Mouse (Mus musculus): ENCODE measurements around the gene Ric8a.
A peak's percentile ranks its signal among the peaks of the same experiment; 100 is the strongest.
"Not testable (repeated sequence)": the region's sequence is repeated elsewhere in the genome, so short reads cannot be mapped to it uniquely, and the experiment has no call there.

Gene Ric8a

GRCm38 (mm10) chr7:140890636-140891035 lies 33.9 kb downstream of the Ric8a start:
- DNase-seq (ENCODE audit: low spot score) = not testable (repeated sequence)

- DNase-seq (ENCODE audit: low spot score) = no peak
These were observed 37.3 kb downstream of the Ric8a start for GRCm38 (mm10) chr7:140894031-140894430.

- DNase-seq (ENCODE audit: low spot score) = no peak
These were observed 37.9 kb downstream of the Ric8a start for GRCm38 (mm10) chr7:140894611-140895010.

GRCm38 (mm10) chr7:140897863-140898262 lies 41.1 kb downstream of the Ric8a start:
- no peak for DNase-seq (ENCODE audit: low spot score)

DNA sequence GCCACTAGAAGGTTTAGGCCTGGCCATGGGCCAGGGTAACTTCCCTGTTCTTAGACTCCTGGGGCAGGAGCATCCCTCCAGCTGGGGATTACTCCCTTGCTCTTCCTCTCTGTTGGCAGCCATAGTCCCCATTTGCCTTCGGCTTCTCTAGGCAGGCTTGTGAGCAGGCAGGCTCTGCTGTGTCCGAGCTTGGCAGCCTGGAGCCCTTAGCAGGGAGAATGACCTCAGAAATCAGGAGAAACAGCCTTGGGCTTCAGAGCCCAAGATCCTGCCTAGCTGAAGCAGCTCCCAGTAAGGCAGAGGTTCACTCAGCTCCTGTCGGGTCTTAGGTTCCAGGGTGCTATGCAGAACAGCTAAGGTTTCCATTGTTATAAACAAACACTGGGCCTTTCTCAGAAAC lies 42.4 kb downstream of the Ric8a start:
- DNase-seq (ENCODE audit: low spot score) = no peak

DNA sequence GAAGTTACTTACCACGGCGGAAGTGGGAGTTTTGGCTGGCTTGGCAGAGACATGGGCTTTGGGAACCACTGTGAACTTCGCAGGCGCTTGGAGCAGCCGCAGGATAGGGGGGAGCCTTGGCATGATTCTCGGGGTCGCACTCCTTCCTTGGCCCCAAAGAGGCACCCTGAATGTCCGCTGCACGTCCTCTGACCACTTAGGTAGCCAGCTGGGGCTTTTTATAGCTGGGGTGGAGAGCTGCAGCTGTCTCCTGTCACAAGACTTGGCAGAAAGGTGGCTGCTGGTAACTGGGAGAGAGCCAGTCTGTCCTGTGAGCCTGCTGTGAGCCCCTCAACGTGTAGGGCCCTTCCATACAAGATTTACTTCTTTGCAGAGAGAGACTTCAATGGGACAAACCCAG lies 43.5 kb downstream of the Ric8a start, which contains the start of gene Cox8b:
Cox8b (minus strand) TSS at position 227 of the 400 bp plus-strand sequence.
- DNase-seq (ENCODE audit: low spot score) = no peak

GRCm38 (mm10) chr7:140902036-140902875 lies 45.5 kb downstream of the Ric8a start:
- no peak for DNase-seq (ENCODE audit: low spot score)

GRCm38 (mm10) chr7:140903212-140903611 lies 46.5 kb downstream of the Ric8a start:
- peak; percentile 81 for DNase-seq (ENCODE audit: low spot score)

- DNase-seq (ENCODE audit: low spot score) = no peak
These were observed 48.9 kb downstream of the Ric8a start for GRCm38 (mm10) chr7:140905642-140906081.

DNA sequence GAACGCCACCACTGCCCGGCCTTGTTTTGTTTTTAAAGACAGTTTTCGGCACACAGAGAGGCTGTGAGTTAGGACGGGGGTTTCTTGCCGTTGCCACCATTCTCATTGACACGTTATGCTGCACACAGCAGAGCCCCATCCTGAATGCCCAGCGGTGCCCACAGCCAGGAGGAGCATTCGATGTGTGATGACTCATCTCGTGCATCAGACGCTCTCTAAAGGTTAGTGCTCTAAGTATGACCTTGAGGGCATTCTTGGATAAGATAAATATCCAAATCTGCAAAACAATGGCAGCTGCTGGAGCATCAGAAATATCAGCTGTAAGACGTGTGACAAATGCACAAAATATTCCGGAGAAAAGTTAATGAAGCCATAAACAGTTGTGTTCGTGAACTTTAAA lies 50.4 kb downstream of the Ric8a start:
- DNase-seq (ENCODE audit: low spot score) = no peak

GRCm38 (mm10) chr7:140907697-140908096 lies 50.9 kb downstream of the Ric8a start:
- DNase-seq (ENCODE audit: low spot score) = no peak

DNA sequence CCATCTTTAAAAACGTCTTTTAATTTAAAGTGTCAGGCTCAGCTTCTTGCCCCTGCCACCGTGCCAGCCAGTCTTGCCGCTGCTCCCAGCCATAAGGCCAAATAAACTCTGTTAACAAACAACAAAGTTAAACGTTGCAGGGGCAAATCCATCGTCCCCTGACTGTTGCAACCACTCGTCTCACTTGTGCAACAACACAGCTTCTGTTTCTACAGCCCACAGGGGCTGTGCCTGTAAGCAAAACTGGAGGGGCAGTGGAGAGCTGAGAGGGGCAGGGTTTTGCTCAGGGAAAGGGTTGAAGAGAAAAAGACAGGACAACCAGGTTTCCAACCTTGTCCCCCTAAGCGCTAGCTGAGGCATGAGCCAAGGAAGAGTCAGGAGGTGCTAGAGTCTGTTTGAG lies 51.4 kb downstream of the Ric8a start:
- DNase-seq (ENCODE audit: low spot score) = no peak

DNA sequence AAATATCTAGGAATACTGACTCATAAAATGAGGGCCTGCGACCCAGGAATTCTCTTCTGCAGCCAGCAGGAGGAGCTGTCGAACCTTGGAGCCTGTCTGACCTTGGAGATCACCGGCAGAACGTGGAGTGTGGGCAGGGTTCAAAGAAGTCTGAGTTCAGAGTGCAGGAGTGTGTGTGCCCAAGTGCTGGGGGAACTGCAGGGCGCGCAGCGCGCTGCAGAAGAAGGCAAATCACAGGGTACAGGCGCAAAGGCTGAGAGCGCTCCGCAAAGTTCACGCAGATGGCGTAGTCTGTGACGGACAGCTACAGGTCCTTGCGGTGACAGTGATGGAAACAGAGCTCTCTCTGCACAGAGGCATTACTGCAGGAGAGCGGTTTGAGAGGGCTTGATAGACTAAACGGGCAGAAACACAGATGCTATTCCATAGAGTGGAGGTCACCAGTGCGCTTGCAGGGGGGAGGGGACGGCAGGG lies 51.9 kb downstream of the Ric8a start:
- peak; percentile 77 for DNase-seq (ENCODE audit: low spot score)

GRCm38 (mm10) chr7:140912293-140912692 lies 55.5 kb downstream of the Ric8a start:
- no peak for DNase-seq (ENCODE audit: low spot score)

DNA sequence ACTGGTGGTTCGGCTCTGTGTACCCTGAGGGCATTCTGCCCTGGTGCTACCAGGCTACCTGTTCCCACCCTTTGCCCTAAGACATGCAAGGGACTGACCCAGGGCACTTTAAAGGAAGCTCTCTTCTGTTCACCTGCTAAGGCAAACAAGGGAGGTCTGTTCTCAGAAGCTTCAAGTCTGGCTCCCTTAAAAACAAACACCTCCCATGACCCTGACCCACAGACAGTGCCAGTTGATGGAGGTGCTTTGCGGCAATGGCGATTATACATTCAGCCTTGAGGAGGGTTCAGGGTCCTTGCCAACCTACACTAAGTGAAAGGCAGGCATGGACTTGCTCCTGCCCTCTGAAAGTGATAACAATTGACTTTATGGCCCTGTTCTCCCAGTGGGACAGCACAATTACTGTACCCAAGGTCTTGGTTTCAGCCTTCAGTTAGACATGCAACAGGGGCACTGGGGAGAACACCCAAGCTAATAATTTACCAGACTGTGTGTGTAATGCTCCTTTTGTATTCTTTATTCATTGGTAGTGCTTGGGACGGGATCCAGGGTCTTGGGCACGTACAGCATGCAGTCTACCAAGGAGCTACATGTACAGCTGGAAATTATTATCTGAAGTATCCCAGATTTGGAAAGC lies 56.2 kb downstream of the Ric8a start:
- DNase-seq (ENCODE audit: low spot score) = no peak

Measured in urinary bladder, postnatal 25 days (tissue).